Mouse (Mus musculus) left cerebral cortex, adult 8-10 months (tissue): ENCODE results near the gene Tuba3b. TPM values are rescaled to one million over a fixed set of nuclear protein-coding genes. Genes with fewer than 3 reads are reported as not detected.

Experiments
- DNase-seq, 2 experiments: peaks; one replicate each; pipeline ENCODE4 v3.0.0; 2022; ENCODE audit warnings: low spot score in 2 of 2
- total RNA-seq, 4 experiments: library from RNA; stranded (reverse); gene quantifications; 2 replicates each; pipeline ENCODE4 v1.2.4; 2022

Gene Tuba3b
- not detected for total RNA-seq

- DNase-seq, result no peak
Measured at GRCm38 (mm10) chr6:145615666-145616210, at the start of gene Tuba3b. Tuba3b (plus strand) TSS chr6:145615757.

DNA sequence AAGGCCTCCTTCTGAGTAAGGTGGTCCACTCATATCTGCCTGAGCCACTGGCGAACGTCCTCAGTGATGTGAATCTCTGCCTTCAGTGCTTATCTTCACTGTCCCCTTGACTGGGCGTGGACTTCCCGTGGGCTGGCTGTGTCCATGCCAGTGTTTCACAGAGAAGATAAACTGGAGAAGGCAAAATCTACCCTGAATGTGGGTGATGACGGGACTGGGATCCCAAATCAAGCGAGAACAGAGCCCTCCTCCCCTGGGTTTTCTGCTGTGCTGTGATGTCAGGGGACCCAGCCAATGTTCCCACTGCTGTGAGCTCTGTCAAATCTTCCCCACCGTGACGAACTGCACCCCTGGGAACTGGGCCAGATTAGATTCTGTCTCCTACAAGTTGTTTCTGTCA, 48.3 kb upstream of the Tuba3b start:
- no peak for DNase-seq

- no peak for DNase-seq
Measured at GRCm38 (mm10) chr6:145567832-145568231, 47.7 kb upstream of the Tuba3b start.

DNA sequence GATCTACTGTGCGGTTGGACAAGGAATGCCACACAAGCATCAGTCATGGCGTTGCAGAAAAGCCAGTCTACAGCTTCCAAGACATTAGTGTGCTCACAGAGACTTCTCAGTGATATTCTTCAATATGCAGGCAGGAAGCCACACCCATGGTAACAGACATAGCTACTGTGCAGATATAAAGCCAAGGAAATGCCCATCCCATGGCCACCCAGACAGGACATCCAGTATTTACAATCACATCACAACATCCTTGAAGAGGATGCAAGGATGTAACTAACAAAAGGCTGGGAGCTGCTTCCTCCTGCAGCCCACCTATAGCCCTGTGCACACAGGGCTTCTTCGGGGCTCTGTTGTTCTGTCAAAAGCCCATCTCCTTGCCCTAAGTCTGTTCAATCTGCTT, 46.9 kb upstream of the Tuba3b start:
- no peak for DNase-seq

DNA sequence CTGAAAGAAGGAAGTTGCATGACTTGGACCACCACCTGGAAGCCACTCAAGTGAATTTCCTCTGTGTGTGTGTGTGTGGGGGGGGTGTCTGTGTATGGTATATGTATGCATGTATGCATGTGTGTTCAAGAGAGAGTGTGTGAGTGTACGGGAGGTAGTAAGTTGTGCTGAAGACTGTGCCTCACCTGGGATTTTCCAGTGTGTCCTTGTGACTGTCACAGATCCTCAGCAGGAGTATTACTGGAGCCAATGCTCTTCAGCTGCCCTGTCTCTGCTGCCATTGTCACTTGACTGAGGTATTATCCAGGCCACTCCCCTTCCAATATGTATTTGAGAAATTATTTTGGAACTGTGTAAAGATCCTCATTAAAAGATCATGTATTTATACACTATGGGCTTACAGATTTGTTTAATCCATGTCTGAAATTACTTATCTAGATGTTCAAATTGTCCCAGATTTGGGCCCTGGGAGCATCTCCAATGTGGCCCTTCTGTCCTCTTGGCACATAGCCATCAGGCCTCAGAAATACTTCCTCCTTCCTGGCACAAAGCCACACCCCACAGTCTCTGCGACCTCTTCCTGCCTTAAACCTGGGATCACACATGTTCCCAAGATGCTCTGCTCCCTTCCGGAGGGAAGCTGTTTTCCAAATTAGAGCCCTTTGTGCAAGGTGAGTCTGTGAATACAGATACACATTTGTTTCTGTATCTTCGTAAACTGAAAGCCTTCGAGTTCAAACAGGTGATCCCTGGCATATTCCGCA, 42.1 kb upstream of the Tuba3b start:
- DNase-seq, result no peak

DNA sequence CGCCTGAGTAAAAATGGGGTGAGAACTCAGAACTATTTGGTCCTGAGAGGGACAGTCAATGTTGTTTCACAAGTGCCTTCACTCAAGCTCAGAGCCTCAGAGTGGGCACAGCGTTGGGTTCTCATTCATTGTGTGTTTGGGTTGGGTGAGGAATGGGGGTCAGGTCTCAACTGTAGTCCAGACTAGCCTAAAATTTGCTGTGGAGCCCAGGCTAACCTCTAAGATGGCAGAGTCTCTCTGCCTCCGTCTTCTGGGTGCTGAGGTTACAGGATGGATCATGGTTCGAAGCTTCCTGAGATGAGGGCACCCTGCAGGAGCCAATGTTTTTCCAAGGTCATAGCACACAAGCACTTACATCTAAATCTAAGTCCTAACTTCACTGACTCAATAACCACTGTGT, 38.8 kb upstream of the Tuba3b start:
- DNase-seq, result no peak

DNA sequence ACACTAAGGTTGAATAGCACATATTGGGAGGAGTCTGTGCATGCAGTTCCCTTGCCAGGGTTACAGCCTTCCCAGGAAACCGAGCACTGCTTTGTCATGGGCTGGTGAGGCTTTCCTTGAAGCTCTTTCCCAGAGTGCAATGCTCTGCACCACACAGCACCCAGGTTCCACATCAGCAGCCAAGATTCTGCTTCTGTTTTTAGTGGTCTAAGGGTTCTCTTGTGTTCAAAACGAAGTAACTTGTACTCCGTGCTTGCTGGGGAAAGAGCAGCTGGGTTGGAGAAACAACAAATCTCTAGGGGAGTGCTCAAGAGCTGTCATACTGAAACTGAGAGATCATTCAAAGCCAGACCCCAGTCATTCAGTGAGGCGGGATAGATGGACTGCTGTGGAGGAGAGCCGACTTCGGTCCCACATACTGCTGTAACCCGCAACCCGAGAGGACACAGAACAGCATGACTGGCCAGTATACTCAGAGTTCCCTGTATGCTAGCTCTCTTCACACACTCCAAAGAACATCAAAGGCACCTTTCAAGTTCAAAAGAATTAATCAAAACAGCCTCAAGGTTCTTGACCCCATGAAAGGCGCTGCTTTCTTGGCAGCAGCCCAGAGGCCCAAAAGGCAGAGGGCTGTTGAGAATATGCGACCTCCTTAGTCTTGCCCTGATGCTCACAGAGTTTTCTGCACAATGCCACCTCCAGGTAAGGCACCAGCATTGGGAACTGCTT, 36.9 kb upstream of the Tuba3b start:
- DNase-seq, result no peak

- no peak for DNase-seq
Measured at GRCm38 (mm10) chr6:145579761-145580160, 35.8 kb upstream of the Tuba3b start.

DNA sequence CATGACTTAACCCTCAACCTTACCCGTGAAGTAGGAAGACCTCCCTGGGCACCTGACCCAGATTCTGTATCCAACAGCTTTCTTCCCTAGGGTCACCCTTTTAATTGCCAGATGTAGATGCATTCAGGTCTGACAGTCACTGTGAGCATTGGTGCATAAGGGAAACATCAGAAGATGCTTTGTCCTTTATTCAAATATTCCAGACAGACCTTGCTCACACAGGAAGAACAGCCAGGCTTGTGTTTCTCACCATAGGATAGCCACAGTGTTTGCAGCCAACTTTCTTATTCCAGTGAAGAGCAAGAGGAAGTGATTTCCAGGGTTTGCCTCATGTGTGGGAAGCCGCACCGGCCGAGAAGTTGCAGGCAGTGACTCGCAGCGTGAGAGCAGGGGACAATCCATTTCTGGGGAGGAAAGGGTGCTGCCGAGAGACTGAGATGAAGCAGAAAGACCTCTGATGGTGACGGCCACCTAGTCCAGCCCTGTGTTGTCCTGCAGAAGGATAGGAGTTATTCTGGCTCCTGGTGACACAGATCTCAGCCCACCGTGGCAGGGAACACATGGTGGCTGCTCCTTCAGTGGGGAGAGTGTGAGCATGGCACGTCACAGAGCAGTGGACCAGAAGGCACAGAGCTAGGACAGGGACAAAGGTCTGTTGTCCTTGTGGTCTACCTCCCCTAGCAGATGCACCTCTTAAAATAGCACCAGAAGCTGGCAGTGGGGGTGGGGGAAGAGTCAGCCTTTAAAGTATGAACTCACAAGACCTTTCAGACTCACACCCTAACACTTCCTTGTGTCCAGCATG, 34.0 kb upstream of the Tuba3b start:
- DNase-seq, result no peak

GRCm38 (mm10) chr6:145585052-145585973, 30.2 kb upstream of the Tuba3b start:
- no peak for DNase-seq

GRCm38 (mm10) chr6:145590501-145591293, 24.9 kb upstream of the Tuba3b start:
- DNase-seq, result no peak

DNA sequence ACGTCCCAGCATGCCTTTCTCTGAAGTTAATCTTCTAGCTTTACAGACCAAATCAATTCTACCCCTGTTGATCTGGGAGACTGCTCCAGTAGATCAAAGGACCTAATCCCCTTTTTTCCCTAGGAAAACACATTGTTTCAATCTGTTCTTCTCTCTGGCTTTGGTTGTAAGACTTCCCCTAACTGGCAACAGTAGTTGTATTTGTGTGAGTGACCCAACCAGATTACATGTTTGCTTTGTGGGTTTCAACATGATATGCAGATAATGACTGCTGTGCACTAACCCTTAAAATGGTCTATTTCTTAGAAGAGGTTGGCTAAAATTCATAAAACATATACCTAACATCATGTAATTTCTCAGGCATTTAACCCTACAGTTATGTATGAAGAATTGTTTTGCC, 24.0 kb upstream of the Tuba3b start:
- no peak for DNase-seq

- no peak for DNase-seq
Measured at GRCm38 (mm10) chr6:145592036-145592435, 23.5 kb upstream of the Tuba3b start.

DNA sequence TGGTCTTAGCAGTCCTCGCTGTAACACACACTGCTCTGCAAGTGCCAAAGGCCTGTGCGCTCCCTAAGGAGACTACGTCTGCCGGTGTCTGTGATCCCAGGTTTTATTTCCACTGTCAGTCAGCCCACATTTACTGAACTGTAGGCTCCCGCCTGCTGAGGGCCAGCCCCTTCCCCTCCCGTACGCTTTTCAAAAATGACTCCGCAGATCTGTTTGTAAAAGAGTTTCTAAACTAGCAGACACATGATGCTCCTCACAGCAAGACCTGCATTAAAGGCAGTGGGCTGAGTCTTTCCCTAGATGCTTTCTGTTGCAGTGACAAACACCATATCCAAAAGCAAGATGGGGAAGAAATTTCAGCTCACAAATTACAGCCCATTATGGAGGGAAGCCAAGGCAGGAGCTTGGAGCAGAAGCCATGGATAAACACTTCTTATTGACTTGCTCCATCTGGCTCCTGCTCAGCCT, 23.0 kb upstream of the Tuba3b start:
- no peak for DNase-seq

DNA sequence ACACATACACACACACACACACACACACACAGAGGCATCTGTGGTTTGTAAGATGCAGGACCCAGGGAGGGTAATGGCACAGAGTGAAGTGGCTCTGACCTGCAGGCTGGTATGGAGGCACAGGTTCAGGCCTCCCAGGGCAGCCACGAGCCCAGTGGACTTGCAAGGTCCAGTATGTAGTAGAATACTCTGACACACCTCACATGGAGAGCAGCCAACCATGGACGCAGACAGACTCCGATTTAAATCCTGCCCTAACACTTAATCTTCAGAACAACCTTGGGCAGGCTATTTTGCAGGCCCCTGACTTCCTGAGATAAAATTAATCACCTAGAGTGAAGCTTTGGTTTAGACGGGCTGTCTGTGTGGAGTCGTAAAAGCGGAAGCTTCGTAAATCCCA, 21.6 kb upstream of the Tuba3b start:
- no peak for DNase-seq

GRCm38 (mm10) chr6:145595905-145596304, 19.7 kb upstream of the Tuba3b start:
- DNase-seq, result no peak

DNA sequence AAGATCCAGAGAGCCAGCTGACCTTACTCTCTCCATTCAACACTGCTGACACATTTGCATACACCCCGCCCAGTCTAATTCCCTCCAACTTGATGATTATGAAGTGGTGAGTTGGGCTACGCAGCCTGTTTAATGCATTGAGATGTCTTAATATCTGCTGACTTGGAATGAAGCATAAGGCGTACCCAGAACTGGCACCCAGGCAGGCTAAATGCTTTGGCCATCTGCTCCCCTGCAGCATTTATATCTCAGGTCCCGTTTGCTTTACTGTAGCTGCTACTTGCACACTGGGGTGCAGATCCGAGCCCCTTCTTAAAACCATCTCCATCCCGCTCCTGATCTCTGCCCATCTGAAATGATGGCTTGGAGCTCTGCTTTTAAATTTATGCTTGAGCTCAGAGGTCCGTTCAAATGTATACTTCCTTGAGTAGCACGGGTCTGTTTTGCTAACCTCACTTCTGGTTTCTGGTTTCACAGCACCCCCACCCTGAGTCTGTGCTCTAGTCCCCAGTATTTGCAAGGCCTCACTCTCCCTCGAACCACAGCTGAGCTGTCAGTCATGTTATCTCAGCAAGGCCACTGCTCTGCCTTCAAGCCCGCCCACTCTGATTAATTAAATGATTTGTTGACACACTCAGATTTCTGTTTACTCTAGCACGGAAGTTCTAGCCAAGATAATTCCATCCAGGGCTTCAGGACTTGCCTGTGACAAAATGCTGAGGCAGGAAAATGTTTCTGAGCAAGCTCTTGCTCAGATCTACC, 16.6 kb upstream of the Tuba3b start:
- DNase-seq, result no peak

DNA sequence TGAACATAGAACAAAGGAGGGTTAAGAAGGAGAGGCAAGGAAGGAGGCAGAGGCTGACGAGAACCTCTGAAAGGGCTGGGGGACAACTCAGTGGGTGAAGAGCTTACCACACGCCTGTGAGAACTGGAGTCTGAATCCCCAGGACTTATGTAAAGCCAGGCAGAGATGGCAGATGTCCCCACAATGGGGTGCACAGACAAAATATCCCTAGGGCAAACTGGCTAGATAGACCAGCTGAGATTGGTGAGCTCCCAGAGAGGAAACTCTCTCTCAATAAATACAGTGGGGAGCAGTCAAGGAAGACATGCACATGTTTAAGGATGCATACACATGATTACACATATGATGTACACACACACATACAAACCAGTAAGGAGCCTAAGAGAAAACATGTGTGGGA, 11.4 kb upstream of the Tuba3b start:
- DNase-seq, result no peak

DNA sequence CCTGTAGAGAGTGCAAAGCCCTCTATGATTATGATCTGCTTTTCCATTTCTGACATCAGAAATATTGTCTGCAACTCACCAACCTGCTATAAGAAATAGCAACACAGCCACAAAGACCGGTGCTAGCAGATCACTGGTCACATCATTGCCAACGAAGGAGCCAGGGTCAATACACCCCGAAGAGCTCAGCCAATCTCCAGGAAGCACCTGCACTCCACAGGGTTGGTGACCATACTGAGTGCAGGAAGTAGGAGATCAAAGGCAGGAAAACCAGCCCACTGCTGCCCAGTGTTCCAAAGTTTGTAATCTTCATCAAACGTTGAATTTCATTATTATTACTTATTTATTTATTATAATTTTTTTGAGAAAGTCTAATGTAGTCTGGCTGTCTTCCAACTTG, 10.9 kb upstream of the Tuba3b start:
- DNase-seq, result no peak
